Comparison of ENCODE assay signal across 12 mouse cellular contexts in genomic region chr2:45279490-45279889, GRCm38 (mm10).
A peak's percentile ranks its signal among the peaks of the same experiment; 100 is the strongest.
DNase-seq lines count a peak whose midpoint lies in the region; ATAC-seq and TF ChIP-seq lines count a peak whose summit lies in the region.
"Had no signal": no experiment of that assay in that cellular context is flagged by ENCODE, and none has a peak within 500 bp of the region (broad histone marks: within the 10 kb centered on the region; RNA-seq: fewer than 3 reads in every experiment).

No protein-coding gene starts in this region.

- TF ChIP-seq CTCF in C2C12 (IDR thresholded peaks at IDR 0.05; ENCODE audit: control insufficient read depth, insufficient read depth, insufficient read length) = no peak

- H3K9me3 ChIP-seq in liver, embryonic 12.5 days (replicated peaks) = no peaks in the 10 kb centered on the region
- H3K9me3 ChIP-seq: forebrain, embryonic 15.5 days; heart, embryonic 13.5 days; midbrain, embryonic 12.5 days had no signal

- 0 out of 2 replicates have a peak, but pooled peaks have one; percentile 27 for ATAC-seq in liver, embryonic 12.5 days
- peak; percentile 83 for ATAC-seq in monocyte, adult 5-6 weeks (replicated peaks; ENCODE audit: insufficient number of reproducible peaks, low FRiP score, low TSS enrichment, poor library complexity, severe bottlenecking)
- ATAC-seq: forebrain, embryonic 15.5 days had no signal

- H3K79me3 ChIP-seq in C2C12 (ENCODE audit: low read depth) = no peaks in the 10 kb centered on the region

- no peaks in the 10 kb centered on the region for H3K36me3 ChIP-seq in C2C12 (ENCODE audit: control insufficient read depth, insufficient read depth)
- no peaks in the 10 kb centered on the region for H3K36me3 ChIP-seq in liver, embryonic 12.5 days
- H3K36me3 ChIP-seq: forebrain, embryonic 15.5 days; heart, embryonic 13.5 days; midbrain, embryonic 12.5 days had no signal

- no peak overlapping the region for H3K9ac ChIP-seq in liver, embryonic 12.5 days
- H3K9ac ChIP-seq: forebrain, embryonic 15.5 days; heart, embryonic 13.5 days; midbrain, embryonic 12.5 days had no signal

- H3ac ChIP-seq in C2C12 (ENCODE audit: control insufficient read depth, insufficient read length, low read depth) = no peak overlapping the region

- H3K27ac ChIP-seq in liver, embryonic 12.5 days = no peak overlapping the region
- H3K27ac ChIP-seq: forebrain, embryonic 15.5 days; heart, embryonic 13.5 days; midbrain, embryonic 12.5 days had no signal

- no peaks in the 10 kb centered on the region for H3K27me3 ChIP-seq in C2C12 (ENCODE audit: control insufficient read depth, insufficient read depth, insufficient read length)
- H3K27me3 ChIP-seq in liver, embryonic 12.5 days (replicated peaks) = no peaks in the 10 kb centered on the region
- H3K27me3 ChIP-seq: forebrain, embryonic 15.5 days; heart, embryonic 13.5 days; midbrain, embryonic 12.5 days had no signal

- no peak overlapping the region for H3K4me3 ChIP-seq in C2C12 (ENCODE audit: insufficient read depth, poor library complexity, severe bottlenecking)
- no peak overlapping the region for H3K4me3 ChIP-seq in liver, embryonic 12.5 days
- H3K4me3 ChIP-seq: forebrain, embryonic 15.5 days; heart, embryonic 13.5 days; midbrain, embryonic 12.5 days had no signal

- DNase-seq in adipocyte (ENCODE audit: low spot score) = peak; percentile 28
- no peak for DNase-seq in embryo, embryonic 10.5 days (ENCODE audit: low spot score)
- no peak for DNase-seq in layer of hippocampus, postnatal 10 days (ENCODE audit: low spot score in 2 of 2)
- DNase-seq in yolk sac, embryonic 10.5 days (ENCODE audit: low spot score) = no peak
- DNase-seq: cerebellum, postnatal 10 days; kidney, adult 18-20 months had no signal

- H3K4me2 ChIP-seq in liver, embryonic 12.5 days = no peak overlapping the region
- H3K4me2 ChIP-seq: forebrain, embryonic 15.5 days; heart, embryonic 13.5 days; midbrain, embryonic 12.5 days had no signal

- WGBS in liver, embryonic 12.5 days (ENCODE audit: insufficient replicate concordance) = 14% methylated on average over 4 of the region's 4 CpGs

- no peaks in the 10 kb centered on the region for H3K79me2 ChIP-seq in C2C12 (ENCODE audit: control insufficient read depth, insufficient read depth)

- peaks cover 17% of the 10 kb centered on the region; the same call in 1 of the 2 replicates for H3K4me1 ChIP-seq in liver, embryonic 12.5 days
- H3K4me1 ChIP-seq: forebrain, embryonic 15.5 days; midbrain, embryonic 12.5 days had no signal

TF ChIP-seq in C2C12, 6 proteins besides CTCF, POLR2A, EP300 and RAD21:
- TF ChIP-seq CEBPB (IDR thresholded peaks at IDR 0.05; ENCODE audit: low read depth) = peak; percentile 75
- no peak for TF ChIP-seq MYOG (IDR thresholded peaks at IDR 0.05; ENCODE audit: control insufficient read depth, extremely low read depth, insufficient read length)
